Mouse (Mus musculus): Measurements from ENCODE around the gene Serpinb2.

DNA sequence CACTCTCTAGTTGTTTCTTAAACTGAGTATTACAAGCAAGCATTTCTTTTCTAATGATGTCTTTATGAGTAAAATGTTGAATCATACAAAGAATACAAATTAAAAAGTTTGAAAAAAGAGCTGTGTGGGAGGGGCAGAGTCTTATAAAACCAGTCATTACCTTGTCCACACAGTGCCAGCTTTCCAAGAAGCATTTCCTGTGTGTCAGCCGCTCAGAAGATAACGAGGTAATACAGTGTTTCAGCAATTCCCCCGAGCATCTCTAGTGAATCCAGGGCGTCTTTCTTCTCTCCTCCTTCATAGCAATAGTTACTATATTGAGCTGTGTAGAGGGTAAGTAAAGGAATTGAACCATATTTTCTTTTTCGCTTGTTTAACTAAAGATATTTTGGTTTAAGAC lies at the start of gene Serpinb2:
- TF ChIP-seq CTCF (IDR thresholded peaks at IDR 0.05; ENCODE audit: low read depth) (no peak), EP300 (IDR thresholded peaks at IDR 0.05; ENCODE audit: low read depth) (no peak)

All from liver, postnatal 0 days (tissue).